Mouse (Mus musculus): Measurements from ENCODE around the gene Elf4. TPM values are rescaled to one million over a fixed set of nuclear protein-coding genes. Genes with fewer than 3 reads are reported as not detected.

The Elf4 gene
- polyA plus RNA-seq, 1 experiment from 2014 or later, result 6.3 TPM

Other genes with a start within 250 kb of the Elf4 start
- 17.7 and 18.9 TPM in 2 replicates for gene Utp14a, start 206.3 kb downstream of the Elf4 start, polyA plus RNA-seq (2015; fragmentation: Nextera tagmentation; extraction: Ambion mirVana)
- 6.3 and 6.9 TPM in 2 replicates for gene Bcorl1, start 121.8 kb downstream of the Elf4 start, polyA plus RNA-seq (2015; fragmentation: Nextera tagmentation; extraction: Ambion mirVana)
- gene Aifm1, start 50.4 kb upstream of the Elf4 start, polyA plus RNA-seq (2015; fragmentation: Nextera tagmentation; extraction: Ambion mirVana), result 90.7 and 97.2 TPM in 2 replicates
- 2.3 and 3.6 TPM in 2 replicates for gene Rab33a, start 56.2 kb upstream of the Elf4 start, polyA plus RNA-seq (2015; fragmentation: Nextera tagmentation; extraction: Ambion mirVana)
- gene Zfp280c, start 131.4 kb upstream of the Elf4 start, polyA plus RNA-seq (2015; fragmentation: Nextera tagmentation; extraction: Ambion mirVana), result 11.8 and 12.9 TPM in 2 replicates
- 16.0 and 18.0 TPM in 2 replicates for gene Slc25a14, start 160.3 kb upstream of the Elf4 start, polyA plus RNA-seq (2015; fragmentation: Nextera tagmentation; extraction: Ambion mirVana)
- 0.06 TPM in 1 of 2 replicates, not detected in the other for gene Gpr119, start 211.3 kb upstream of the Elf4 start, polyA plus RNA-seq (2015; fragmentation: Nextera tagmentation; extraction: Ambion mirVana)
- 22.7 and 28.1 TPM in 2 replicates for gene Rbmx2, start 231.9 kb upstream of the Elf4 start, polyA plus RNA-seq (2015; fragmentation: Nextera tagmentation; extraction: Ambion mirVana)